Mouse (Mus musculus) kidney, postnatal 4 days (tissue): ENCODE measurements around the gene Gm20388.
A peak's percentile ranks its signal among the peaks of the same experiment; 100 is the strongest.

Source experiments
- DNase-seq, 2 experiments: peaks; one replicate each; pipeline ENCODE4 v3.0.0; 2021; ENCODE audit warnings: mixed read lengths in 2 of 2

Gm20388 gene

GRCm38 (mm10) chr8:121360001-121360400 is 1449.4 kb downstream of the Gm20388 start:
- DNase-seq = no peak

- no peak for DNase-seq
Observed at GRCm38 (mm10) chr8:121361166-121361565, 1450.5 kb downstream of the Gm20388 start.

- DNase-seq = peak in 1 of 2 experiments; percentile 52
Observed at GRCm38 (mm10) chr8:121364646-121365045, 1454.0 kb downstream of the Gm20388 start.

- DNase-seq = no peak
Observed at GRCm38 (mm10) chr8:121365150-121365549, 1454.5 kb downstream of the Gm20388 start.

- peak; percentile 60 to 69 for DNase-seq
Observed at GRCm38 (mm10) chr8:121366655-121367054, 1456.0 kb downstream of the Gm20388 start.

GRCm38 (mm10) chr8:121368799-121369198 is 1458.2 kb downstream of the Gm20388 start:
- peak in 1 of 2 experiments; percentile 51 for DNase-seq

- DNase-seq = no peak
Observed at GRCm38 (mm10) chr8:121369378-121369777, 1458.7 kb downstream of the Gm20388 start.

GRCm38 (mm10) chr8:121371287-121371686 is 1460.6 kb downstream of the Gm20388 start:
- no peak for DNase-seq

GRCm38 (mm10) chr8:121371911-121372638 is 1461.4 kb downstream of the Gm20388 start:
- DNase-seq = no peak

GRCm38 (mm10) chr8:121372639-121372986 is 1462.0 kb downstream of the Gm20388 start:
- no peak for DNase-seq

- DNase-seq = no peak
Observed at GRCm38 (mm10) chr8:121374284-121374683, 1463.6 kb downstream of the Gm20388 start.

GRCm38 (mm10) chr8:121374777-121375176 is 1464.1 kb downstream of the Gm20388 start:
- peak; percentile 67 to 77 for DNase-seq

GRCm38 (mm10) chr8:121376116-121376950 is 1465.7 kb downstream of the Gm20388 start:
- DNase-seq = peak; percentile 88 to 91

GRCm38 (mm10) chr8:121377680-121378079 is 1467.0 kb downstream of the Gm20388 start:
- peak; percentile 64 to 75 for DNase-seq

- no peak for DNase-seq
Observed at GRCm38 (mm10) chr8:121379387-121379786, 1468.7 kb downstream of the Gm20388 start.

GRCm38 (mm10) chr8:121382583-121383241 is 1472.1 kb downstream of the Gm20388 start:
- DNase-seq = peak; percentile 96 to 97

GRCm38 (mm10) chr8:121385540-121385939 is 1474.9 kb downstream of the Gm20388 start:
- DNase-seq = no peak

- DNase-seq = peak; percentile 69 to 77
Observed at GRCm38 (mm10) chr8:121390608-121391007, 1480.0 kb downstream of the Gm20388 start.

GRCm38 (mm10) chr8:121391254-121391653 is 1480.6 kb downstream of the Gm20388 start:
- peak in 1 of 2 experiments; percentile 31 for DNase-seq

- DNase-seq = peak in 1 of 2 experiments; percentile 54
Observed at GRCm38 (mm10) chr8:121391771-121392170, 1481.1 kb downstream of the Gm20388 start.

- DNase-seq = no peak
Observed at GRCm38 (mm10) chr8:121392482-121392881, 1481.8 kb downstream of the Gm20388 start.

- DNase-seq = peak; percentile 85 to 91
Observed at GRCm38 (mm10) chr8:121393111-121393510, 1482.5 kb downstream of the Gm20388 start.

- no peak for DNase-seq
Observed at GRCm38 (mm10) chr8:121394686-121395085, 1484.0 kb downstream of the Gm20388 start.
